Mouse (Mus musculus): ENCODE measurements around the gene Ppil2.
A peak's percentile ranks its signal among the peaks of the same experiment; 100 is the strongest.

The Ppil2 gene

GRCm38 (mm10) chr16:17096938-17097337 lies 14.1 kb downstream of the Ppil2 start:
- no peak for DNase-seq

- DNase-seq, result no peak
Measured at GRCm38 (mm10) chr16:17088346-17088745, 22.7 kb downstream of the Ppil2 start.

- no peak for DNase-seq
Measured at GRCm38 (mm10) chr16:17086669-17087193, 24.3 kb downstream of the Ppil2 start.

- DNase-seq, result no peak
Measured at GRCm38 (mm10) chr16:17086241-17086640, 24.8 kb downstream of the Ppil2 start.

- no peak for DNase-seq
Measured at GRCm38 (mm10) chr16:17085636-17086035, 25.4 kb downstream of the Ppil2 start.

GRCm38 (mm10) chr16:17082121-17082792 lies 28.8 kb downstream of the Ppil2 start:
- DNase-seq, result no peak

- no peak for DNase-seq
Measured at GRCm38 (mm10) chr16:17078101-17078500, 33.0 kb downstream of the Ppil2 start.

GRCm38 (mm10) chr16:17076869-17077268 lies 34.2 kb downstream of the Ppil2 start:
- no peak for DNase-seq

- peak; percentile 27 for DNase-seq
Measured at GRCm38 (mm10) chr16:17076301-17076700, 34.8 kb downstream of the Ppil2 start.

GRCm38 (mm10) chr16:17073000-17073399 lies 38.1 kb downstream of the Ppil2 start:
- DNase-seq, result no peak

GRCm38 (mm10) chr16:17070716-17071115 lies 40.3 kb downstream of the Ppil2 start:
- no peak for DNase-seq

- peak; percentile 84 for DNase-seq
Measured at GRCm38 (mm10) chr16:17069511-17070443, 41.3 kb downstream of the Ppil2 start, which contains the start of gene Ypel1. TSS of gene Ypel1 (plus strand) at chr16:17069696.

GRCm38 (mm10) chr16:17067552-17067951 lies 43.5 kb downstream of the Ppil2 start:
- no peak for DNase-seq

GRCm38 (mm10) chr16:17062338-17062737 lies 48.7 kb downstream of the Ppil2 start:
- no peak for DNase-seq

GRCm38 (mm10) chr16:17055584-17055983 lies 55.5 kb downstream of the Ppil2 start:
- no peak for DNase-seq

- DNase-seq, result no peak
Measured at GRCm38 (mm10) chr16:17053903-17054302, 57.2 kb downstream of the Ppil2 start.

GRCm38 (mm10) chr16:17052087-17052486 lies 59.0 kb downstream of the Ppil2 start:
- no peak for DNase-seq

GRCm38 (mm10) chr16:17049886-17050285 lies 61.2 kb downstream of the Ppil2 start:
- DNase-seq, result no peak

- DNase-seq, result no peak
Measured at GRCm38 (mm10) chr16:17045287-17045686, 65.8 kb downstream of the Ppil2 start.

- DNase-seq, result no peak
Measured at GRCm38 (mm10) chr16:17044320-17044719, 66.7 kb downstream of the Ppil2 start.

GRCm38 (mm10) chr16:17041417-17041816 lies 69.6 kb downstream of the Ppil2 start:
- no peak for DNase-seq

GRCm38 (mm10) chr16:17040716-17041115 lies 70.3 kb downstream of the Ppil2 start:
- no peak for DNase-seq
